Comparison of ENCODE assay signal across 8 mouse cellular contexts in genomic region chr7:141327469-141328372, GRCm38 (mm10). TPM values are rescaled to one million over a fixed set of nuclear protein-coding genes. Genes with fewer than 3 reads are reported as not detected.
DNase-seq lines count a peak whose midpoint lies in the region; ATAC-seq lines count a peak whose summit lies in the region.

Gene Deaf1, minus strand, starts transcription at chr7:141327690.
Gene Tmem80, plus strand, starts transcription at chr7:141327739.

- peak within 1 kb of the TSS; percentile 68 for H3K4me3 ChIP-seq in hindbrain, embryonic 11.5 days (ENCODE audit: low read depth, low read length)

- peak; percentile 96 for ATAC-seq in hindbrain, embryonic 11.5 days (ENCODE audit: low FRiP score)

- under 1% methylated on average over 105 of the region's 105 CpGs for WGBS in hindbrain, embryonic 11.5 days

- no peaks in the 10 kb centered on the region for H3K27me3 ChIP-seq in hindbrain, embryonic 11.5 days (ENCODE audit: control insufficient read depth, insufficient read depth, low read length)

- H3K9me3 ChIP-seq in hindbrain, embryonic 11.5 days (ENCODE audit: control insufficient read depth, low read length) = no peaks in the 10 kb centered on the region

- H3K9ac ChIP-seq in hindbrain, embryonic 11.5 days (ENCODE audit: low read depth, low read length) = peak within 1 kb of the TSS; percentile 95

- peak within 1 kb of the TSS; percentile 99 for H3K27ac ChIP-seq in hindbrain, embryonic 11.5 days (ENCODE audit: low read depth, low read length)

- H3K4me2 ChIP-seq in hindbrain, embryonic 11.5 days (replicated peaks; ENCODE audit: low read depth, low read length) = peak within 1 kb of the TSS; percentile 97

- peak; percentile 99 for DNase-seq in MN1 (ENCODE audit: low spot score)
- DNase-seq in cerebellum, adult 9-11 months = peak; percentile 99
- DNase-seq in frontal cortex, adult 2 months (ENCODE audit: extremely low spot score in 1 of 2, low spot score in 1 of 2) = peak; percentile 99 to 100
- DNase-seq in hindbrain, embryonic 11.5 days (ENCODE audit: low spot score) = peak; percentile 98
- peak; percentile 100 for DNase-seq in layer of hippocampus, postnatal 10 days (ENCODE audit: low spot score in 2 of 2)
- peak; percentile 99 for DNase-seq in lung, postnatal 10 days
- DNase-seq in ovary, postnatal 36 days (ENCODE audit: low spot score) = peak; percentile 99
- peak; percentile 98 for DNase-seq in thymus, postnatal 25 days

- H3K4me1 ChIP-seq in hindbrain, embryonic 11.5 days (replicated peaks; ENCODE audit: control insufficient read depth, insufficient read depth, low read length) = peaks cover 11% of the 10 kb centered on the region

- peaks cover 5% of the 10 kb centered on the region; the same call in 1 of the 2 replicates for H3K36me3 ChIP-seq in hindbrain, embryonic 11.5 days (ENCODE audit: control insufficient read depth, insufficient read depth, low read length)

RNA-seq across cellular contexts. Expression of gene Deaf1, which starts in this region (rescaled TPM):
- polyA plus RNA-seq in frontal cortex, adult 2 months (2012; rRNA removed) = 43.0 and 43.8 TPM in 2 replicates
- 70.0 and 75.9 TPM in 2 replicates for polyA plus RNA-seq in hindbrain, embryonic 11.5 days (2014; fragmentation: Nextera tagmentation; extraction: Ambion mirVana)
- 100 to 1,000 TPM; 220 to 227 TPM for total RNA-seq in layer of hippocampus, postnatal 10 days (2021)

RNA-seq across cellular contexts. Expression of gene Tmem80, which starts in this region (rescaled TPM):
- 60.4 and 64.8 TPM in 2 replicates for polyA plus RNA-seq in frontal cortex, adult 2 months (2012; rRNA removed)
- 29.7 and 31.9 TPM in 2 replicates for polyA plus RNA-seq in hindbrain, embryonic 11.5 days (2014; fragmentation: Nextera tagmentation; extraction: Ambion mirVana)
- total RNA-seq in layer of hippocampus, postnatal 10 days (2021) = 10 to 100 TPM; 25.7 to 29.8 TPM

Comparison
In these comparisons a context has a peak if more than half of its experiments do, and no peak if none do; other contexts are left out.
1. Peak in every context shown above with its lines: DNase-seq, ATAC-seq, H3K4me3 ChIP-seq and H3K27ac ChIP-seq.